Mouse (Mus musculus): ENCODE measurements around the gene Kiz.

- TF ChIP-seq USF1 (IDR thresholded peaks at IDR 0.05; ENCODE audit: low read depth) (no peak), CEBPB (IDR thresholded peaks at IDR 0.05; ENCODE audit: insufficient read depth, poor library complexity, severe bottlenecking) (no peak), POLR2A (IDR thresholded peaks at IDR 0.05; ENCODE audit: insufficient read length, low read depth) (no peak), MAX (IDR thresholded peaks at IDR 0.05; ENCODE audit: low read depth) (no peak), TCF3 (IDR thresholded peaks at IDR 0.05; ENCODE audit: insufficient read length, low read depth) (no peak), MYOD1 (IDR thresholded peaks at IDR 0.05; ENCODE audit: control insufficient read depth in 1 of 3, insufficient read length in 2 of 3, low read depth in 2 of 3) (no peak), REST (IDR thresholded peaks at IDR 0.05; ENCODE audit: insufficient read depth, insufficient read length) (no peak), E2F4 (IDR thresholded peaks at IDR 0.05; ENCODE audit: insufficient read depth) (no peak), TCF12 (IDR thresholded peaks at IDR 0.05; ENCODE audit: insufficient read depth, poor library complexity, severe bottlenecking) (no peak), SRF (IDR thresholded peaks at IDR 0.05; ENCODE audit: control insufficient read depth, insufficient read length, low read depth) (no peak), MYOG (IDR thresholded peaks at IDR 0.05; ENCODE audit: control insufficient read depth in 1 of 3, insufficient read depth in 1 of 3, insufficient read length in 2 of 3, low read depth in 2 of 3) (no peak), POLR2AphosphoS2 (IDR thresholded peaks at IDR 0.05; ENCODE audit: insufficient read length, low read depth) (no peak)
These were observed 18.7 kb upstream of the Kiz start for GRCm38 (mm10) chr2:146836871-146837550.
